Mouse (Mus musculus): ENCODE results near the gene Prm3.

The Prm3 gene

GRCm38 (mm10) chr16:10796034-10796433 is 5.3 kb upstream of the Prm3 start, which contains the start of gene Prm2:
Gene Prm2, minus strand, starts transcription at chr16:10796134.
- no peak for DNase-seq

- no peak for DNase-seq
Measured at GRCm38 (mm10) chr16:10788866-10789265, 1.8 kb downstream of the Prm3 start.

GRCm38 (mm10) chr16:10788271-10788670 is 2.4 kb downstream of the Prm3 start, which contains the start of gene Tnp2:
Gene Tnp2, minus strand, starts transcription at chr16:10788660.
- no peak for DNase-seq

- DNase-seq = no peak
Measured at GRCm38 (mm10) chr16:10787548-10788058, 3.1 kb downstream of the Prm3 start.

- no peak for DNase-seq
Measured at GRCm38 (mm10) chr16:10786782-10787547, 3.7 kb downstream of the Prm3 start.

GRCm38 (mm10) chr16:10786288-10786687 is 4.4 kb downstream of the Prm3 start:
- DNase-seq = peak; percentile 66 to 72

- DNase-seq = peak; percentile 86 to 89
Measured at GRCm38 (mm10) chr16:10785371-10786231, 5.1 kb downstream of the Prm3 start, which contains the start of gene Socs1. Gene Socs1, minus strand, starts transcription at chr16:10785536.

GRCm38 (mm10) chr16:10784793-10785370 is 5.8 kb downstream of the Prm3 start:
- DNase-seq = peak; percentile 85 to 94

GRCm38 (mm10) chr16:10783883-10784792 is 6.6 kb downstream of the Prm3 start:
- peak; percentile 23 to 51 for DNase-seq

- no peak for DNase-seq
Measured at GRCm38 (mm10) chr16:10783451-10783850, 7.3 kb downstream of the Prm3 start.

- DNase-seq = no peak
Measured at GRCm38 (mm10) chr16:10783152-10783434, 7.6 kb downstream of the Prm3 start.

- DNase-seq = no peak
Measured at GRCm38 (mm10) chr16:10782377-10783151, 8.2 kb downstream of the Prm3 start.

- DNase-seq = no peak
Measured at GRCm38 (mm10) chr16:10781862-10782371, 8.8 kb downstream of the Prm3 start.

GRCm38 (mm10) chr16:10780631-10781120 is 10.0 kb downstream of the Prm3 start:
- no peak for DNase-seq

- DNase-seq = no peak
Measured at GRCm38 (mm10) chr16:10777579-10778160, 13.0 kb downstream of the Prm3 start.

- no peak for DNase-seq
Measured at GRCm38 (mm10) chr16:10776322-10776721, 14.4 kb downstream of the Prm3 start.

GRCm38 (mm10) chr16:10774726-10775125 is 16.0 kb downstream of the Prm3 start:
- no peak for DNase-seq

GRCm38 (mm10) chr16:10773543-10773942 is 17.2 kb downstream of the Prm3 start:
- no peak for DNase-seq

- DNase-seq = peak; percentile 31 to 42
Measured at GRCm38 (mm10) chr16:10771769-10772510, 18.8 kb downstream of the Prm3 start.
